Mouse (Mus musculus) layer of hippocampus, adult 18-20 months (tissue): ENCODE measurements around the gene Slc26a10. TPM values are rescaled to one million over a fixed set of nuclear protein-coding genes. Genes with fewer than 3 reads are reported as not detected.

Experiments used
- DNase-seq, 2 experiments: peaks; one replicate each; pipeline ENCODE4 v3.0.0; 2022; ENCODE audit warnings: low spot score in 2 of 2
- long read RNA-seq: library from polyadenylated mRNA; stranded (forward); transcript quantifications from one replicate; pipeline ENCODE4 v2.0.0, GENCODE M21; 2021
- total RNA-seq, 2 experiments: library from RNA; stranded (reverse); gene quantifications; 2 replicates each; pipeline ENCODE4 v1.2.3; 2021

Gene Slc26a10
- total RNA-seq = 10 to 100 TPM; 10.2 to 13.5 TPM
- long read RNA-seq, partial matches to known transcripts = 1 of 3 reads
- long read RNA-seq, other reads (novel, unspliced or antisense) = 2 of 3 reads

DNA sequence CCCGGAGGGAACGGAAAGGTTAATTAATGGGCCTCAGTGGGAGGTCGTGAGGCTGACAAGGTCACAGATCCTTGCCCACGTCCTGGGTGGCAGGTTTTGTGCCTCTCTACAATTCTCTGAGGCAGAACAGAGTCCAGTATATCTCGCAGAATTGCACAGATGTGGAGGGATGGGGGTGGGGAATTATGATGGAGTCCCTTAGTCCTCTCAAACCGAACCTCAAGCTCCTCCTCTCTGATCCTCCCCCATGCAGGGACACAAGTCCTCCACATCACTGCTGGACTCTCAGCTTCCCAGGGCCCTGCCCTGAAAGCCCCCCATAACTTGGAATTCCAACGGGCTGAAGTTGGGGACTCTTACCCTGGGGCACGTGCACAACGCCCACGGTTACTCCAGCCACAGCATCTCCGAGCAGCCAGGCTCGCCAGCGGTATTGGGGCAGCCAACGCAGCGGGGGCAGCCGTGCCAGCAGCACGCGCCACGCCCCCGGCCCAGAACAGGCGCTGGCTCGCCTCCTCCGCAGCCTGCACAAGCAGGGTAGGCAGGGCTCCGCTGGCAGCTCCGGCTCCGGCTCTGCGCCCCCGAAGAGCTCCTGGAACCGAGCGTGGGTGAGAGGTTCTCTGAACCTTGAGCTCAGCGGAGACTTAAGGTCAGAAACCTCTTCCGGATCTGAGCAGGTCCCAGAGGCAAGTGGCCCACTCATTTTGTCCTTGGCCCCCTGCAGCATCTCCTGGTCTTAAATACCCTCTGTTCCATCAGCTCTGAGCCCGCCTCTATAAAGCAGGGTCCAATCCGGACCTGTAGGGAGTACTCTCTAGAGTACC, at the start of gene Slc26a10:
Gene Slc26a10, minus strand, starts transcription at position 775 of the 824 bp plus-strand sequence.
- DNase-seq = peak in 1 of 2 experiments; percentile 82

DNA sequence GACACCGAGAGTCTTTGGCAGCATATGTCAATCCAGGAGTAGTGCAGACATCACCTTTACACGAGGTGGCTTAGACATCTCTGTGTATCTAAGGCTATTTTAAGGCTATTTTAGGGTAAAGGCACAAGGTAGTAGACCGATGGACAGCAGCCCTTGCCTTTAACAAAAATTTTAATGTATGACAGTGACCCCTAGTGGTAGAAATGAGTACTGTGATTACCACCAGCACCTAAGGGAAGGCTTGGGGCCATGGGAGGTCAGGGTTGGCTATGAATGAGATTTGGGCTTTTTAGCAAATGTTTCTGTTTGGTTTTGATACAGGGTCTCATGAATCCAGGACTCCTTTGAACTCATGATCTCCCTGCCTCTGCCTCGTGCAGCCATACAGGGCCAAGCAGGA, 48.5 kb upstream of the Slc26a10 start:
- DNase-seq = peak in 1 of 2 experiments; percentile 78

DNA sequence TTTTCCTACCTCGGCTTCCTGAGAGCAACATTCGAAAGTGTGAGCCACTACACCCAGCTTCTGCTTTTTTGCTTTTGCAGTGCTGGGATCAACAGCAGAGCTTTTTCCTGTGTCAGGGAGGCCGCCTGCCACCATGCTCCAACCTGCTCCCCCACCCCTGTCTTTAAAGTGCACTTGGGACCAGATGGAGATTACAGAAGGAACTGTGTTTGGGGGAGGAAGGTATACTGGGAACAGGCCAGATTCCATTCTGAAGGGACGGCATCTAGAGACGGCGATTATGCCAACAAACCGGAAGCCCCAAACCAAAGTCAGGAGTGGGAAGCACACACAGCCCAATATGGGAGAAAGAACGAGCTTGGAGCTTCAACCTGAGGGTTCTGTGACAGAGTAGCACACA, 46.7 kb upstream of the Slc26a10 start:
- DNase-seq = peak in 1 of 2 experiments; percentile 55

DNA sequence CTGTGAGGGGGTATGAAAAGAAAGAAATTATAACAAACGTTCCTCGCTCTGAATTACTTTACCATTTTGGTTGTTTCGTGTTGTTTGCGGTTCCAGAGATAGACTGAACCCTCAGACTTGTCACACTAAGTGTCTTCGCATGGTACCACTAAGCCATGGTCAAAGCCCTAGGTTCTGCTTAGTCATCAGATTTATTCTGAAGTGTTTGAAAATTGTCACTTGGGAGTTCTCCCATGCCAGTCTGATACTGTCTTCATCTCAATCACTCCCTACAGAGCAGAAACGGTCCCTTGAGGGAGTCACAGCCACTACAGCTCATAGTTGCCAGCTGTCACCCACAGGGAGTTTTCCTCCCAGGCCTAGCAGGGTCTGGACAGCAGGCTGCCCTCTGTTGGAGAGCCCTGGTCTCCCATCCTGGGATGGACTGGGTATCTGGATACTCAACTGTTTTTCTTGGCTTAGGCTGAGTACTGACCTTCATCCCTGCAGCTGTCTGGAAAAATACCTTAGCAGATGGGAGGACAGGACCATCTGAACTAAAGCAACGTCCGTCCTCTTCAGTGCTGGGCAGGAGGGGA, 46.0 kb upstream of the Slc26a10 start:
- DNase-seq = no peak

DNA sequence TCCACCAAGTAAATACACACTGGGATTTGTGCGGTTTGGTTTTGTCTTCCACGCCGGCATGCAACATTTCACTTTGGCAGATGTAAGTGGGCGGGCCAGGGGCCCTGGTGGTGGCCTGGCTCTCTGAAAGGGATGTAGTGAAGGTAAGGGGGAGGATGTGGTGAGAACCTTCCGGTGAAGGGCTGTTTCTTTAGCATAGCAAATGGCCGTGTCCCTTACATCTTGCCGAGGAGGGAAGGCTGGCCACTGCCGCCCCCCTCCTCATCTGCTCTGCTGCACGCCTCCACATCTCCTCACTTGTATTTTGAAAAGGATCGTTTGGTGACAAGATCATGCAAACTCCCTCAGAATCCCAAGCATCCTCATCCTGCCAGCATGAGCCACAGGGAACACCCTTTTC, 45.3 kb upstream of the Slc26a10 start:
- peak in 1 of 2 experiments; percentile 51 for DNase-seq

DNA sequence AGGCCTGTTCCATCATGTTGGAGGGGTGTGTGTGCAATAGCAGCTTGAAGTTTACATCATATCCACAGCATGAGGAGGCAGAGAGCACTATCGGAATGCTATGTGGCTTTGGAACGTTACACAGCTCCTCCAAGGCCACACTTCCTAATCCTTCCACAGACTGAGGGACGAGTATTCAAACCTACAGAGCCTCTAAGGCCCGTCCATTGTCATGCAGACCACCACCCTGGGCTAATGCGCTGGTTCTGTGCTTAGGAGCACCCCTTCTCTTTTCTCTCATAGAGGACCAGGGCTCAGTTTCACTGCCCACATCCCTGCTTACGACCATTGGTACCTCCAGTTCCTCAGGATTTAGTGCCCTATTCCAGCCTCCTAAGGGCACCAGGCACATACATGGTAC, 44.8 kb upstream of the Slc26a10 start:
- DNase-seq = no peak

DNA sequence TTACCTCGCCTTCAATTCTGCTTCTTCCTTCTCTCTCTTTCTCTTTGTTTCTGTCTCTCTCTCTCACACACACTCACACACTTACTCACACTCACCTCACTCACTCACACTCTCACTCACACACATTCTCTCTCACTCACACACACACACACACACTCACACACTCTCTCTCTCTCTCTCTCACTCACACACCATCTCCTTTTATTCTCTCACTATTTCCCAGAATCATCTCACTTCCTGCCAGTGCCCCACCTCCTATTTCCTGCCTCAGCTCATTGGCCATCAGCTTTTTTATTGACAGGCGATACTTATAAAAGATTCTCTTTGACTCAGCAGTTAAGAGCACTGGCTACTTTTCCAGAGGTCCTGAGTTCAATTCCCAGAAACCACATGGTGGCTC, 37.9 kb upstream of the Slc26a10 start:
- no peak for DNase-seq

DNA sequence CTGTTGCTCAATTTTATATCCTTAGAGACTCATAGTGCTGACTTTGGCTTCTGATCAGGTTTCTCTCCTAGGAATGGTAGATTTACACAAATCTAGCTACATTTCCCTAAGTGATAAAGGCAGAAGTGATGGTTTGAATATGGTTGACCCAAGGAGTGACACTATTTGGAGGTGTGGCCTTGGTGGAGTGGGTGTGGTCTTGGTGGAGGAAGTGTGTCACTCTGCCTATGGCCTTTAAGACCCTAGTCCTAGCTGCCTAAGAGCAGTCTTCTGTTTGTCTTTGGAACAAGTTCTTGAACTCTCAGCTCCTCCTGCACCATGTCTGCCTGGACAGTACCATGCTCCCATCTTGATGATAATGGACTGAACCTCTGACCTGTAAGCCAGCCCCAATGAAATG, 36.7 kb upstream of the Slc26a10 start:
- DNase-seq = no peak

DNA sequence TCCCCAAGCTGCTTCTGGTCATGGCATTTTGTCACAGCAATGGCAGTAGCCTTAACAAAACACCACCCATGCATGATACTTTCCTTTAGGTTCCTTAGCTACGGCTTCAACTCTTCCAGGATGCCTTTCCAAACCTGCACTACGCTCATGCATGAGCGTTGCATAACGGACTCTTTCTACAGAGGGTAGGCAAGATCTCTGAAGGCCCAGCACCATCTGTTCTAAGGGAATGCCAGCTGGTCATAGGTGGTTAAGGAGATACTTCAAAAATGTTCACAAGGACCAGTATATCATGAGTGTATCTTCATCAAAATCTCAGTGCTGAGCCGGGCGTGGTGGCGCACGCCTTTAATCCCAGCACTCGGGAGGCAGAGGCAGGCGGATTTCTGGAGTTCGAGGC, 36.0 kb upstream of the Slc26a10 start:
- no peak for DNase-seq

DNA sequence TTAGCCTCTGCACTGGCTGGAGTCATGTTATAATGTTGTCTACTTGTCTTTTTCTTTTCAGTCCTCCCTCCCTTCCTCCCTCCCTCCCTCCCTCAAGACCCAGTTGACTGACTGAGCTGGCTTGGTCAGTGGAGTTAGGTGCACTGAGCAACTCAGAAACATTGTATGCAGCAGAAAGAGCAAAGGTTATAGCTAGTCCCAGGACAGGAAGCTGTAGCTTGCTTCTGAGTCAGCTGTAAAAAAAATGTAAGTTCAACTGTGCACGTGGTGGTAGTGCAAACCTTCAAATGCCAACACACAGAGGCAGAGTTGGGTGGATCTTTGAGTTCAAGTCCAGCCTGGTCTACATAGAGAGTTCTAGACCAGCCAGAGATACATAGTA, 34.0 kb upstream of the Slc26a10 start:
- DNase-seq = no peak

DNA sequence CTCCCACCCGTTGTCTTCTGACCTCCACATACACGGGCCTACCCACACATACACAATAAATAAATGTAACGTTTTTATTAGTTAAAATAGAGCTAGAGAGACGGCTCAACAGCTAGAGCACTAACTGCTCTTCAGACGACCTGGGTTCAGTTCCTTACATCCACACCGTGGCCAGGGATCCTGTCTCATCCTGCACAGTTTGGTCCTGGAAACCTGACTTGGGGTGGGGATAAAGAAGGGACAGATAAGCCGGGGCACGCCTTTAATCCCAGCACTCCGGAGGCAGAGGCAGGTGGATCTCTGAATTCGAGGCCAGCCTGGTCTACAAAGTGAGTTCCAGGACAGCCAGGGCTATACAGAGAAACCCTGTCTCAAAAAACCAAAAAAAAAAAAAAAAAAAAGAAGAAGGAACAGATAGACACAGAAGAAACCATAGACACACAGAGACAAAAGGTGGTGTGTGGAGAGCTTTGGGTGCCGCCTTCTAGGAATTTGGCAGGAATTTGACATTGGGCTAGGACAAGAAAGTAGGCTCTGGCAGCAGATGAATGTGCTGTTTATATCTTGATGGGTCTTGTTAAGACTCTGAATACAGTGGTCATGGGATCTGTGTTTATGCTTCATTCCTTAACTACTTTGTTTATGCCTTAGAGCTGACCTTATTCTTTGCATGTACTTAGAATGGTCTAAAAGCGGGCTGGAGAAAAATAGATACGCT, 33.4 kb upstream of the Slc26a10 start:
- DNase-seq = no peak

DNA sequence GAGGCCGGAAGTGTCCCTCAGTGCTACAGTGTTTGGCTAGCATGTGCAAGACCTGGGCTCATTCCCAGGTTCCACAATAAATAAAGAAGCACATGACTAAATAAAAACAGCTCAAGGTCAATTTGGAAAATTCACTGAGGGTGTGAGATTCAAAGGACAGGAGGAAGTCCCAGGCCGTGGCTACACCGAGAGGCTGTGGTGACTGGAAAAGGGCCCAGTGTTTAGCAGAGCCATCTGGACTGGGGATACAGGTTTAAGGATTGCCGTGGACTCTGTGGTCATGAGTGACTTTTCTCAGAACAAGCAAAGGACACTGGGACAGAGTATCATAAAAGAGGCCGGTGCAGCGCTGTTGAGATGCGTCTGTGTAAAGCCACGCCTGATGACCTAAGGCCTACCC, 32.8 kb upstream of the Slc26a10 start:
- DNase-seq = no peak

DNA sequence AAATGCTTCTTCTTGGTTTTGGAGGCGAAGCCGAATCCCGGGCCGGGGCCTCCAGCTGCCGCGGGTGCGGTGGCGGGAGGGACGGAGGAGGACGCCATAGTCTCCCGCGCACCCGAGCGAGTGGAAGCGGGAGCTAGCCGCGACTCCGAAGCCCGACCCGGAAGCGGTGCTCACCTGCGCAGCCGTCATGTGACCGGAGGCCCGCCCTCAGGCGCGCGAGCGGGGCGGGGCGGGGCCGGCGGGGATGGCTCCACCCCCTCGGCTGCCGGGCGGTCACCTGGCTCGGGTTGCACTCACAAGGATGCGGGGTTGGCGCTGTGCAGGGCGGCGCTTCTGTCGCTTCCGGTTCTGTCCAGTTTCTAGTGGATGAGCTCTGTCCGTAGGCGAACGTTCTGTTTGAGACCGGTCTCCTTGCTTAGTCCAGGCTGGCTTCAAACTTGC, 31.0 kb upstream of the Slc26a10 start, which contains the start of gene Pip4k2c:
Gene Pip4k2c, minus strand, starts transcription at position 172 of the 441 bp plus-strand sequence.
- DNase-seq = peak; percentile 90 to 91

DNA sequence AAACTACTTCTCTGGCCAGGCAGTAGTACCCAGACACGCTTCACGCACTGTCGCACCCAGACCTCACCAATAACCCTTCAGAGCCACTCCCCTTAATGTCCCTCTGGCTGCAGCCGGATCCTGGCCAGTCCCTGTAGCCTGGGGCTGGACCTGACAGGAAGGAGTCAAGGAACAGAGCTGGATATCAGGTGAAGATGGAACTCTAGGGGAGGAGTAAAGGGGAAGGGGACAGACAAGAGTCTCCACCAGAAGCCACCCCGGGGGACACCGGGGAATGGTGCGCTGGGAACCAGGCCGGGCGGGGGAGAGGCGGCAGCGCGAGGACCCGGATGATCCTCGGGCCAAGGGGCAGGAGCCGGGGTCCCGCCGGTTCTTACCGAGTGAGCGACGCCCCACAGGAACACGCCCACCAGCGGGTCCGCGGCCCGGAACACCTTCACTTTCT, 30.5 kb upstream of the Slc26a10 start:
- DNase-seq = no peak

DNA sequence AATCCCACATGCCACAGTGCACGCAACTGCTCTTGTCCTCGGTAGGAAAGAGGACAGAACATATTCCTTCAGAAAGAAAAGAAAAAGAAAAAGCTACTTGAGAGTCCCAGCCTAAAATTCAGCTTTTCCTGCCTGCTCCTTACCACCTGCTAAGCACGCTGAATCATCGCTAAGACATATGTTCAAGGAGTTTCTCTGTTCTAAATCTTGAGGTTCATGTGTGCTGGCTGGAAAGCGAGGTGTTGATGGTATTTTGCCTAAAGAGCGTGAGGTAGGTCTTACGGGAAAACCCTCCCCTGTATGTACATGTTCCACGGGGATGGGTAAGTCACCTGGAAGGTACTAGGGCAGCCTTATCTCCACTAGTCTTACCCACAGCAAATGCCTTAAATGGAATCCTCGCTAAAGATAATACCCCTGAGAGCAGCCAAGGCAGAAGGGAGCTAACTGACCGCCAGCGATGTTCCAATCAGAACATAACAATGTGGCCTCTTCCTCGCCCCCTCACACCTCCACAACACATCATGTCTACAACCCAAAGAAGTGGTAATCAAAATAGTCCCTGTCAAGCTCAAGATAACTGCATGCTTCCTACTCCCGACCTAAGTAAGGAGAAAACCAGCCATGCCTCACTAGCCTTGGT, 29.6 kb upstream of the Slc26a10 start:
- DNase-seq = peak in 1 of 2 experiments; percentile 64

DNA sequence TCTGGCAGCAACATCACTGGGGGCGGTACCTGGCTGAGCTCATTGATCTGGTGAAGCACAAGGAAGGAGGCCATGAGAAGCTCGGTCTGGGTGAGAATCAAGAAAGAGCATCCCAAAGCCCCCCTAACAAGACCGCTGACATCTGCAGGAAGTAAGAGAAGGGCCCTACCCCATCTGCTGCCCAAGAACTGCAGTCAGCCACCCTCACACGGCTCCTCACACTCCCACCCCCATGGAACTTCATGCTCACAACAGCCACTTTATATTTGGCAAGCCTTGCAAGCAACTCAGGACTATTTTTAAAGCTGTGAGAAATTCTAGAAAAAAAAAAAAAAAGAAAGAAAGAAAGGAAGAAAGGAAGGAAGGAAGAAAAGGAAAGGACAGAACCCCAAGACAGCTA, 28.5 kb upstream of the Slc26a10 start:
- DNase-seq = no peak

DNA sequence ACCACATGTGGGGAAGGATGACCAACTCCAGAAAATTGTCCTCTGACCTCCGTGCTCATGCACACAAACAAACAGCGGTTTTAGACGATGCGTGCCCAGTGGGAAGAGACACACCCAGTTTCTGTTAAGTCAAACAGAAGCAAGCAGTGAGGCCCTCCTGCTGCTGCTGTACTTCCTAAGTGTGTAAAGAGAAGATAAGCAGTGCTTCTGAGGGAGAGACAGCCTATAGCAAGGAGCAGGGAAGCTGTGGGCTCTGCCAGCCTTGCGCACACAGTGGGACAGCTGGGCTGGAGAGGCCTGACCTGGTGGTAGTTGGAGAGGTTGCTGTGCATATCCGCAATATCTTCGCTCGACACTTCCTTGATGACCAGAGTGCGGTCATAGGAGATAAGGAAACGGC, 24.9 kb upstream of the Slc26a10 start:
- no peak for DNase-seq

DNA sequence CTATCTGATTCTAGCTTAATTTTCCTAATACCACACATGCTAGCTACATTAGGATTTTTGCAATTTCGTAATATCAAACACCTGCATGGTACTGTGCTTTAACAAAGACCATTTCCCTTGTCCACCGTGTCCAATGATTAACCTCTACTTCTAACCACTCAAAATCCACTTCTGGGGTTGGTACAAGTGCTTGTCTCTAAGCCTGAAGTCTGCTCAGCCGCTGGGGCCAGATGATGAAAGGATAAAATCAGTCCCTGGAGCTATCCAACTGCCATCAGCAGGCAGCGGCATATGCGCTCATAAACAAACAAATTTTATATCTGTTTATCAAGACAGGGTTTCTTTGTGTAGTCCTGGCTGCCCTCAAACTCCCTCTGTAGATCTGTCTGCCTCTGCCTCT, 24.1 kb upstream of the Slc26a10 start:
- DNase-seq = no peak

DNA sequence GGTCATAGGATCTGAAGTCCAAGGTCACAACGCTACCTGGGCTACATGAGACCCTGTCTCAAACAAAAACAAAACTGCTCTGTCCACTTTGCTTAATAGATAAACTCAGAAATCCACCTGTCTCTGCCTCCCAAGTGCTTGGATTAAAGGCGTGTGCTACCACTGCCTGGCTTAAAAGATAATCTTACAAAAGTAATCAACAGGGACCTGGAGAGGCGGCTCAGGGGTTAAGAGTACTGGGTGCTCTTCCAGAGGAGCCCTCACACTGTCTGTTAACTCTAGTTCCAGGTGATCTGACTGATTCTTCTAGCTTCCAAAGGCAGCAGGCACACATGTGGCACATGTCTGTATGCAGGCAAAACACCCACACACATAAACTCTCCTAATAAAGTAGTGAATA, 22.7 kb upstream of the Slc26a10 start:
- no peak for DNase-seq

DNA sequence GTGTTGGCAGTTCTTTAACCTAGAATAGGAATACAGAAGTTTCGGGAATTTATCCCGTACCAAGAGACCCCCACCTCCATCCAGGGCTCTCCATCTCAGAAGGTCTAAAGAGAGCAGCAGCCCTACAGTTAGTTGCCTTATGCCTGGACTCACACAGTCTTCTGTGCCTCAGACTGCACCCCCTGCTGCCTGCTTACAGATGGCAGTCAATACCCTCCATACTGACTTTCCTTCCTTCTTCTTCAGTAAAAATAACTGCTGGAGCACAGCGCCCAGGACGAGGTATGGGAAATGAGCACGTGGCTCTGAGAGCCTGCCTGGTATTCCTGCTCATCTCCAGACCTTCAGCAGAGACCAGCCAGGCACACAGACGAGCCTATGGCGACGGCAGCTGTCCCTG, 19.8 kb upstream of the Slc26a10 start:
- no peak for DNase-seq

DNA sequence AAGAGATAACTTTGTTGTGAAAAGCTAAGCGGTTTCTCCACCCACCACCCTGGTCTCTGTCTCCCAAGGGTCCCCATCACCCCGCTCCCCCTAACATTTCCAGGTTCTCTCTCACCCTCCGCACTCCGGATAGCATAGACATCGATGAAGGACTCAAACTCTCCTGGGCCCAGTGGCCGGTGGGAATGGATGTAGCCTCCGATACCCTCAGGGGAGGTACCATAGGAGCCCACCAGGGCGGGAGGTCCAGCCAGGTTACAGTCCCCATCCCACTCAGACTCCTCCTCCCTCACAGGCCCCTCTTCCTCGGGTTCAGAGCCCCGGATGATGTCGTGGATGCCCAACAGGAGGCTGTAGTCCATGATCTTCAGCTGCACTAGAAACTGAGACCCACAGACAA, 19.0 kb upstream of the Slc26a10 start:
- DNase-seq = no peak
